Mouse (Mus musculus) lung, postnatal 0 days (tissue): Measurements from ENCODE around the gene Ltb4r1.

ENCODE experiments used
- CTCF ChIP-seq: IDR thresholded peaks from 2 replicates; pipeline ENCODE4 v1.5.1; 2016; ENCODE audit warnings: antibody characterized with exemption, mild to moderate bottlenecking
- EP300 ChIP-seq: IDR thresholded peaks from 2 replicates; pipeline ENCODE4 v1.6.1; 2016; ENCODE audit warnings: antibody characterized with exemption, mild to moderate bottlenecking, control low read depth

GRCm38 (mm10) chr14:55716271-55716670 lies 49.5 kb upstream of the Ltb4r1 start:
- TF ChIP-seq CTCF = no peak
- no peak for TF ChIP-seq EP300
